Mouse (Mus musculus) liver, adult (tissue): ENCODE data around the gene Gm37240.

ENCODE experiments used
- GATA4 ChIP-seq: IDR thresholded peaks from 2 replicates; pipeline ENCODE4 v1.6.1; 2014; ENCODE audit warnings: mild to moderate bottlenecking, low read length; ENCODE audit not compliant: insufficient replicate concordance

Gene Gm37240

GRCm38 (mm10) chr3:85757435-85757834, 129.9 kb downstream of the Gm37240 start:
- TF ChIP-seq GATA4 = no peak

- TF ChIP-seq GATA4 = no peak
Measured at GRCm38 (mm10) chr3:85749348-85749747, 138.0 kb downstream of the Gm37240 start.

GRCm38 (mm10) chr3:85748863-85749262, 138.5 kb downstream of the Gm37240 start:
- TF ChIP-seq GATA4 = no peak

GRCm38 (mm10) chr3:85746116-85746515, 141.2 kb downstream of the Gm37240 start:
- TF ChIP-seq GATA4 = no peak

- no peak for TF ChIP-seq GATA4
Measured at GRCm38 (mm10) chr3:85741767-85742166, 145.6 kb downstream of the Gm37240 start.

GRCm38 (mm10) chr3:85738591-85738990, 148.7 kb downstream of the Gm37240 start:
- no peak for TF ChIP-seq GATA4

- TF ChIP-seq GATA4 = no peak
Measured at GRCm38 (mm10) chr3:85733939-85734729, 153.2 kb downstream of the Gm37240 start.

- TF ChIP-seq GATA4 = no peak
Measured at GRCm38 (mm10) chr3:85727171-85727570, 160.1 kb downstream of the Gm37240 start.

- no peak for TF ChIP-seq GATA4
Measured at GRCm38 (mm10) chr3:85725971-85726370, 161.3 kb downstream of the Gm37240 start.

- TF ChIP-seq GATA4 = no peak
Measured at GRCm38 (mm10) chr3:85725110-85725509, 162.2 kb downstream of the Gm37240 start.

- TF ChIP-seq GATA4 = no peak
Measured at GRCm38 (mm10) chr3:85722581-85722980, 164.7 kb downstream of the Gm37240 start.

- TF ChIP-seq GATA4 = no peak
Measured at GRCm38 (mm10) chr3:85715764-85716297, 171.5 kb downstream of the Gm37240 start.

GRCm38 (mm10) chr3:85713936-85714709, 173.2 kb downstream of the Gm37240 start:
- no peak for TF ChIP-seq GATA4

- no peak for TF ChIP-seq GATA4
Measured at GRCm38 (mm10) chr3:85710695-85711094, 176.6 kb downstream of the Gm37240 start.

GRCm38 (mm10) chr3:85707421-85707820, 179.9 kb downstream of the Gm37240 start:
- TF ChIP-seq GATA4 = no peak

GRCm38 (mm10) chr3:85703141-85703882, 184.0 kb downstream of the Gm37240 start:
- TF ChIP-seq GATA4 = no peak

- no peak for TF ChIP-seq GATA4
Measured at GRCm38 (mm10) chr3:85698496-85698895, 188.8 kb downstream of the Gm37240 start.
